Mouse (Mus musculus) thymus, adult 2 months (tissue): ENCODE results near the gene Sv2b.

ENCODE experiments used
- CTCF ChIP-seq: fragments of 200-500 bp; IDR thresholded peaks from 2 replicates; pipeline ENCODE4 v1.5.1; 2012; ENCODE audit warnings: mild to moderate bottlenecking, control low read depth, low read length, moderate library complexity, borderline replicate concordance; ENCODE audit not compliant: control insufficient read depth, poor library complexity, insufficient read depth; ENCODE audit errors: extremely low read depth
- POLR2A ChIP-seq: fragments of 200-500 bp; IDR thresholded peaks from 2 replicates; pipeline ENCODE4 v1.6.1; 2012; ENCODE audit warnings: mild to moderate bottlenecking, low read length, control low read depth, moderate library complexity; ENCODE audit not compliant: control insufficient read depth, poor library complexity, insufficient read depth; ENCODE audit errors: extremely low read depth

DNA sequence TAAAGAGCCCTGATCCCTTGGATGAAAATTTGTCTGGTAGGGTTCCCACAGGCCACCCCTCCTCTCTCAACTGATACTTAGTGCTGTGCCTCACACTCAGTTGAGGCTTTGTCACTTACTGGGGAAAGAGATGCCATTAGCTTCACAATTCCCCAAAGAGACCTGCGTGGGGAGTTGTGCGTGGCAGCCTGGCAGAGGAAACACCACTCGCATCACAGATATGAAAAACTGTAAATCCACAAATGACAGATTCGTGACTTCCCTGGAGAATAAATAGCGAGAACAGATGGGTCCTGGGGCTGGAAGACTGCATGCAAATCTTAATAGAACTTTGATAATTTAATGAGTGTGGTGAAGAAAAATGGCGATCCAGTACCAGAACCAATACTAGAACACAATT lies 21.8 kb downstream of the Sv2b start:
- no peak for TF ChIP-seq POLR2A
- TF ChIP-seq CTCF, result no peak
